Mouse (Mus musculus) C2C12 (cell line): ENCODE results near the gene Hpse2.

Source experiments
- CEBPB ChIP-seq: IDR thresholded peaks from one replicate; pipeline ENCODE4 v1.6.1; 2011; ENCODE audit warnings: low read depth, mild to moderate bottlenecking, control low read depth, moderate library complexity
- CTCF ChIP-seq: IDR thresholded peaks from one replicate; pipeline ENCODE4 v1.5.1; 2011; ENCODE audit not compliant: control insufficient read depth, insufficient read depth, insufficient read length
- FOSL1 ChIP-seq: IDR thresholded peaks from one replicate; pipeline ENCODE4 v1.8.0; 2011; ENCODE audit warnings: mild to moderate bottlenecking, low read length; ENCODE audit not compliant: poor library complexity, insufficient read depth, severe bottlenecking
- MAX ChIP-seq: IDR thresholded peaks from one replicate; pipeline ENCODE4 v1.6.1; 2011; ENCODE audit warnings: mild to moderate bottlenecking, control low read depth
- MYOG ChIP-seq: IDR thresholded peaks from one replicate; pipeline ENCODE4 v1.6.1; 2011; ENCODE audit not compliant: control insufficient read depth, insufficient read length; ENCODE audit errors: extremely low read depth
- USF1 ChIP-seq: IDR thresholded peaks from one replicate; pipeline ENCODE4 v1.6.1; 2011; ENCODE audit warnings: low read depth, mild to moderate bottlenecking, control low read depth, moderate library complexity

DNA sequence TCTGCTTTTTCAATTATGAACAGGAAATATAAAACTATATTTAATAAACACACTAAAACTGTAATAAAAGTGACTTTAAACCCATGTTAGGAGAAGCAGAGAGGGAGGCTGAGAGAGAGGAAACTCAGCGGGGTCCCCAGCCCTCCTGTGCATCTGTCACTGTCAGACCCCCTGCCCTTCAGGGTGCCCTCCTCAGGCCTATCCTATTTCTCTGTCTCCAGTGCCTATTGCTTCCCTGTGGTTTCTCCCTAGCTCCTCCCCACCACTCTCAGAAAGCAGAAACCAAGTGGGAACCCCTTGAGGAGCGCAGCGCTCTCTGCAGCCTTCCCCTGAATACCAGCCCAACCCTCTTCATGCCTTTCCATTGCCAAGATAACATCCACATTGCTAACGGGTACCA lies 510.5 kb downstream of the Hpse2 start:
- TF ChIP-seq CTCF, result no peak
- no peak for TF ChIP-seq USF1
- no peak for TF ChIP-seq MAX
- TF ChIP-seq CEBPB, result no peak
- TF ChIP-seq MYOG, result no peak
- no peak for TF ChIP-seq FOSL1
